Mouse (Mus musculus) CD4-positive naive resting alpha-beta T cell, adult 76 days (primary cell): ENCODE results near the gene BC055324. TPM values are rescaled to one million over a fixed set of nuclear protein-coding genes. Genes with fewer than 3 reads are reported as not detected.

Experiments used
- total RNA-seq: library from RNA; stranded (reverse); gene quantifications from one replicate; pipeline ENCODE4 v1.2.4, GENCODE M21; 2023

BC055324 gene
- 3.7 TPM for total RNA-seq

GRCm38 (mm10) chr1:163994721-163995608 is at the start of gene BC055324, which contains the start of gene Mettl18:
Gene BC055324, minus strand, starts transcription at chr1:163994796.
Gene Mettl18, plus strand, starts transcription at chr1:163994889.

GRCm38 (mm10) chr1:163928846-163929245 is 65.8 kb downstream of the BC055324 start, which contains the start of gene Scyl3:
Gene Scyl3, plus strand, starts transcription at chr1:163929100.

Other genes starting within 250 kb of the BC055324 start
- 2.9 TPM for gene Kifap3, start 215.2 kb downstream of the BC055324 start, total RNA-seq
- 41.7 TPM for gene Scyl3, start 65.7 kb downstream of the BC055324 start, total RNA-seq
- gene Mettl18, start 93 bp upstream of the BC055324 start, total RNA-seq, result 4.7 TPM
- gene Sele, start 53.4 kb upstream of the BC055324 start, total RNA-seq, result not detected
- 525 TPM for gene Sell, start 67.2 kb upstream of the BC055324 start, total RNA-seq
- 0.29 TPM for gene Selp, start 120.5 kb upstream of the BC055324 start, total RNA-seq
- gene F5, start 157.0 kb upstream of the BC055324 start, total RNA-seq, result 0.91 TPM